In genomic region chr15:78429871-78430622, GRCm38 (mm10) we compare ENCODE assay signal across 9 mouse cellular contexts. TPM values are rescaled to one million over a fixed set of nuclear protein-coding genes. Genes with fewer than 3 reads are reported as not detected.
A peak's percentile ranks its signal among the peaks of the same experiment; 100 is the strongest.
DNase-seq lines count a peak whose midpoint lies in the region; ATAC-seq and TF ChIP-seq lines count a peak whose summit lies in the region.
"Had no signal": no experiment of that assay in that cellular context is flagged by ENCODE, and none has a peak within 500 bp of the region (broad histone marks: within the 10 kb centered on the region; RNA-seq: fewer than 3 reads in every experiment).

No protein-coding gene starts in this region.

- H3K9ac ChIP-seq in lung, embryonic 15.5 days: no peak overlapping the region
- peak overlapping the region; percentile 70; the same call in 1 of the 2 replicates for H3K9ac ChIP-seq in heart, embryonic 12.5 days
- H3K9ac ChIP-seq in stomach, embryonic 16.5 days (ENCODE audit: low read length): peak overlapping the region; percentile 81; the same call in 1 of the 2 replicates

- no peak for TF ChIP-seq POLR2A in lung, adult 2 months (IDR thresholded peaks at IDR 0.05; ENCODE audit: borderline replicate concordance, extremely low read depth, low read depth, low read length)

- no peak for TF ChIP-seq CTCF in lung, adult 2 months (IDR thresholded peaks at IDR 0.05; ENCODE audit: insufficient read depth, low read length)

- H3K4me3 ChIP-seq in lung, embryonic 15.5 days: peak overlapping the region; percentile 74
- no peak overlapping the region for H3K4me3 ChIP-seq in lung, adult 2 months (replicated peaks; ENCODE audit: extremely low read depth, low read depth, low read length)
- H3K4me3 ChIP-seq in heart, embryonic 12.5 days: no peak overlapping the region
- H3K4me3 ChIP-seq in stomach, embryonic 16.5 days (replicated peaks; ENCODE audit: low read length): peak overlapping the region; percentile 73; the same call in 1 of the 2 replicates

- DNase-seq in lung, adult 2 months: no peak
- peak; percentile 74 for DNase-seq in kidney, postnatal 14 days
- DNase-seq in ovary, adult 18-20 months (ENCODE audit: low spot score): no peak
- DNase-seq in thymus, adult 18-20 months: no peak

- peak overlapping the region; percentile 69 for H3K27ac ChIP-seq in lung, embryonic 15.5 days
- H3K27ac ChIP-seq in heart, embryonic 12.5 days (ENCODE audit: poor library complexity, severe bottlenecking): no peak overlapping the region
- H3K27ac ChIP-seq in stomach, embryonic 16.5 days (ENCODE audit: low read length): peak overlapping the region; percentile 84; the same call in 1 of the 2 replicates

- no peaks in the 10 kb centered on the region for H3K9me3 ChIP-seq in lung, embryonic 15.5 days
- H3K9me3 ChIP-seq in heart, embryonic 12.5 days (replicated peaks): no peaks in the 10 kb centered on the region
- no peaks in the 10 kb centered on the region for H3K9me3 ChIP-seq in stomach, embryonic 16.5 days (replicated peaks; ENCODE audit: control insufficient read depth, low read length)

- peaks cover 4% of the 10 kb centered on the region; the same call in 1 of the 2 replicates for H3K36me3 ChIP-seq in lung, embryonic 15.5 days
- H3K36me3 ChIP-seq in heart, embryonic 12.5 days: peaks cover 14% of the 10 kb centered on the region; the same call in 1 of the 2 replicates
- no peaks in the 10 kb centered on the region for H3K36me3 ChIP-seq in stomach, embryonic 16.5 days (ENCODE audit: control insufficient read depth, insufficient read depth, low read length)

- WGBS in lung, embryonic 15.5 days: 70% methylated on average over 13 of the region's 13 CpGs
- 64% methylated on average over 13 of the region's 13 CpGs for WGBS in lung, adult 2 months
- 71% methylated on average over 13 of the region's 13 CpGs for WGBS in heart, embryonic 12.5 days
- WGBS in stomach, embryonic 16.5 days: 76% methylated on average over 13 of the region's 13 CpGs

- H3K4me2 ChIP-seq in lung, embryonic 15.5 days: peak overlapping the region; percentile 88
- peak overlapping the region; percentile 76 for H3K4me2 ChIP-seq in heart, embryonic 12.5 days
- H3K4me2 ChIP-seq in stomach, embryonic 16.5 days (ENCODE audit: low read depth, low read length): peak overlapping the region; percentile 71

- peaks cover 27% of the 10 kb centered on the region for H3K4me1 ChIP-seq in lung, embryonic 15.5 days
- H3K4me1 ChIP-seq in lung, adult 2 months (ENCODE audit: control insufficient read depth, insufficient read depth, low read length): 0 out of 2 replicates have a peak, but pooled peaks cover 2% of the 10 kb centered on the region
- H3K4me1 ChIP-seq in heart, embryonic 12.5 days (replicated peaks): peaks cover 12% of the 10 kb centered on the region
- H3K4me1 ChIP-seq in stomach, embryonic 16.5 days (ENCODE audit: control insufficient read depth, insufficient read depth, low read length): peaks cover 9% of the 10 kb centered on the region

- H3K27me3 ChIP-seq in lung, embryonic 15.5 days: no peaks in the 10 kb centered on the region; the same call in 1 of the 2 replicates
- H3K27me3 ChIP-seq in heart, embryonic 12.5 days (replicated peaks): peaks cover 12% of the 10 kb centered on the region; the same call in 1 of the 2 replicates
- no peaks in the 10 kb centered on the region for H3K27me3 ChIP-seq in stomach, embryonic 16.5 days (ENCODE audit: control insufficient read depth, insufficient read depth, low read length)
- H3K27me3 ChIP-seq: Patski had no signal

- ATAC-seq in lung, embryonic 15.5 days (ENCODE audit: borderline replicate concordance, extremely low read depth, low FRiP score, low TSS enrichment): no peak
- 0 out of 2 replicates have a peak, but pooled peaks have one; percentile 17 for ATAC-seq in heart, embryonic 12.5 days (ENCODE audit: insufficient number of reproducible peaks, low FRiP score)
- no peak for ATAC-seq in stomach, embryonic 16.5 days (ENCODE audit: insufficient read depth, low FRiP score)
- ATAC-seq in CD4-positive, CD25-positive, alpha-beta regulatory T cell, adult 4 months: no peak

RNA-seq across cellular contexts. Expression of gene Kctd17, which starts 1.7 kb away (rescaled TPM):
- polyA plus RNA-seq in lung, embryonic 15.5 days (2015; fragmentation: Nextera tagmentation; extraction: Ambion mirVana): 46.9 and 49.5 TPM in 2 replicates
- 114 and 128 TPM in 2 replicates for polyA plus RNA-seq in lung, adult 2 months (2012; rRNA removed)
- 19.9 and 21.6 TPM in 2 replicates for polyA plus RNA-seq in heart, embryonic 12.5 days (2016; fragmentation: Nextera tagmentation; extraction: Ambion mirVana)
- 28.1 and 32.0 TPM in 2 replicates for polyA plus RNA-seq in stomach, embryonic 16.5 days (2015; fragmentation: Nextera tagmentation; extraction: Ambion mirVana)
- 1 to 10 TPM; 5.1 to 5.5 TPM for polyA plus RNA-seq in CD4-positive, CD25-positive, alpha-beta regulatory T cell, adult 4 months (2017; shearing (Covaris generic))

RNA-seq across cellular contexts. Expression of gene Mpst, which starts 23.8 kb away (rescaled TPM):
- 3.3 and 4.1 TPM in 2 replicates for polyA plus RNA-seq in lung, embryonic 15.5 days (2015; fragmentation: Nextera tagmentation; extraction: Ambion mirVana)
- polyA plus RNA-seq in lung, adult 2 months (2012; rRNA removed): 136 and 145 TPM in 2 replicates
- 0.32 and 1.1 TPM in 2 replicates for polyA plus RNA-seq in heart, embryonic 12.5 days (2016; fragmentation: Nextera tagmentation; extraction: Ambion mirVana)
- 6.8 TPM in 2 replicates for polyA plus RNA-seq in stomach, embryonic 16.5 days (2015; fragmentation: Nextera tagmentation; extraction: Ambion mirVana)
- 1 to 10 TPM; 1.2 to 5.7 TPM for polyA plus RNA-seq in CD4-positive, CD25-positive, alpha-beta regulatory T cell, adult 4 months (2017; shearing (Covaris generic))

RNA-seq across cellular contexts. Expression of gene Tst, which starts 24.3 kb away (rescaled TPM):
- polyA plus RNA-seq in lung, embryonic 15.5 days (2015; fragmentation: Nextera tagmentation; extraction: Ambion mirVana): 81.1 and 88.7 TPM in 2 replicates
- 122 and 136 TPM in 2 replicates for polyA plus RNA-seq in lung, adult 2 months (2012; rRNA removed)
- 7.6 and 9.0 TPM in 2 replicates for polyA plus RNA-seq in heart, embryonic 12.5 days (2016; fragmentation: Nextera tagmentation; extraction: Ambion mirVana)
- 123 and 146 TPM in 2 replicates for polyA plus RNA-seq in stomach, embryonic 16.5 days (2015; fragmentation: Nextera tagmentation; extraction: Ambion mirVana)
- polyA plus RNA-seq in CD4-positive, CD25-positive, alpha-beta regulatory T cell, adult 4 months (2017; shearing (Covaris generic)): 1 to 10 TPM; 1.6 to 2.8 TPM

RNA-seq across cellular contexts. Expression of gene Tex33, which starts 34.3 kb away (rescaled TPM):
- not detected in 2 replicates for polyA plus RNA-seq in lung, embryonic 15.5 days (2015; fragmentation: Nextera tagmentation; extraction: Ambion mirVana)
- polyA plus RNA-seq in lung, adult 2 months (2012; rRNA removed): not detected in 2 replicates
- polyA plus RNA-seq in heart, embryonic 12.5 days (2016; fragmentation: Nextera tagmentation; extraction: Ambion mirVana): not detected in 2 replicates
- polyA plus RNA-seq in stomach, embryonic 16.5 days (2015; fragmentation: Nextera tagmentation; extraction: Ambion mirVana): not detected in 2 replicates
- polyA plus RNA-seq in CD4-positive, CD25-positive, alpha-beta regulatory T cell, adult 4 months (2017; shearing (Covaris generic)): not detected
- polyA plus RNA-seq: Patski had no signal

RNA-seq across cellular contexts. Expression of gene Tmprss6, which starts 38.4 kb away (rescaled TPM):
- polyA plus RNA-seq in lung, embryonic 15.5 days (2015; fragmentation: Nextera tagmentation; extraction: Ambion mirVana): 0.06 and 0.20 TPM in 2 replicates
- polyA plus RNA-seq in lung, adult 2 months (2012; rRNA removed): 0.33 and 1.2 TPM in 2 replicates
- polyA plus RNA-seq in heart, embryonic 12.5 days (2016; fragmentation: Nextera tagmentation; extraction: Ambion mirVana): 0.19 and 0.30 TPM in 2 replicates
- 1.8 TPM in 2 replicates for polyA plus RNA-seq in stomach, embryonic 16.5 days (2015; fragmentation: Nextera tagmentation; extraction: Ambion mirVana)
- polyA plus RNA-seq in CD4-positive, CD25-positive, alpha-beta regulatory T cell, adult 4 months (2017; shearing (Covaris generic)): not detected

Comparison
In these comparisons a context has a peak if more than half of its experiments do, and no peak if none do; other contexts are left out.
1. H3K4me3 ChIP-seq: peak in lung, embryonic 15.5 days (single experiment) and stomach, embryonic 16.5 days (single experiment); none in lung, adult 2 months (single experiment) and heart, embryonic 12.5 days (single experiment).
2. RNA of gene Mpst, which starts 23.8 kb away (polyA plus RNA-seq): 136 to 145 TPM in lung, adult 2 months; 6.8 TPM in stomach, embryonic 16.5 days, 1.2 to 5.7 TPM in CD4-positive, CD25-positive, alpha-beta regulatory T cell, adult 4 months, 3.3 to 4.1 TPM in lung, embryonic 15.5 days and 0.32 to 1.1 TPM in heart, embryonic 12.5 days; every median in the first group is over 10 times any median in the second.
3. Peak in every context shown above with its lines, with median percentiles within 50 percentile points of each other: H3K4me2 ChIP-seq.